Mouse (Mus musculus): ENCODE results near the gene Polr3gl. TPM values are rescaled to one million over a fixed set of nuclear protein-coding genes. Genes with fewer than 3 reads are reported as not detected.

Polr3gl gene
- polyA plus RNA-seq, 1 experiment from 2014 or later: 12.9 TPM

GRCm38 (mm10) chr3:96559911-96560850, 33.8 kb downstream of the Polr3gl start:
- H3K9me3 ChIP-seq (ENCODE audit: low read length): no peaks in the 10 kb centered on the region
- TF ChIP-seq CTCF (IDR thresholded peaks at IDR 0.05; ENCODE audit: low read depth) (no peak), EP300 (IDR thresholded peaks at IDR 0.05; ENCODE audit: low read depth) (no peak)
- peak overlapping the region; percentile 99 for H3K27ac ChIP-seq (ENCODE audit: low read depth)
- ATAC-seq (peak; percentile 2; the same call in 1 of the 2 replicates), DNase-seq (peak; percentile 62)
- peak overlapping the region; percentile 70 for H3K4me2 ChIP-seq (ENCODE audit: low read depth, low read length)
- no peaks in the 10 kb centered on the region for H3K27me3 ChIP-seq (ENCODE audit: insufficient read depth, low read length)
- 36% methylated on average over 23 of the region's 23 CpGs for WGBS (ENCODE audit: insufficient replicate concordance)
- peak overlapping the region; percentile 91 for H3K4me3 ChIP-seq (ENCODE audit: low read depth, low read length)
- H3K4me1 ChIP-seq (ENCODE audit: insufficient read depth): peaks cover 25% of the 10 kb centered on the region
- peaks cover 25% of the 10 kb centered on the region for H3K36me3 ChIP-seq (replicated peaks; ENCODE audit: insufficient read depth, low read length)
- peak overlapping the region; percentile 98 for H3K9ac ChIP-seq (replicated peaks)

- H3K27ac ChIP-seq (ENCODE audit: low read depth): peak overlapping the region; percentile 99
- peak overlapping the region; percentile 98 for H3K9ac ChIP-seq (replicated peaks)
- 28% methylated on average over 12 of the region's 12 CpGs for WGBS (ENCODE audit: insufficient replicate concordance)
- no peak for ATAC-seq
- H3K36me3 ChIP-seq (replicated peaks; ENCODE audit: insufficient read depth, low read length): peaks cover 25% of the 10 kb centered on the region
- DNase-seq: peak; percentile 61
- peaks cover 19% of the 10 kb centered on the region for H3K4me1 ChIP-seq (ENCODE audit: insufficient read depth)
- H3K9me3 ChIP-seq (ENCODE audit: low read length): no peaks in the 10 kb centered on the region
- no peaks in the 10 kb centered on the region for H3K27me3 ChIP-seq (ENCODE audit: insufficient read depth, low read length)
- peak overlapping the region; percentile 70 for H3K4me2 ChIP-seq (ENCODE audit: low read depth, low read length)
- H3K4me3 ChIP-seq (ENCODE audit: low read depth, low read length): peak overlapping the region; percentile 91
- TF ChIP-seq CTCF (IDR thresholded peaks at IDR 0.05; ENCODE audit: low read depth): no peak
- no peak for TF ChIP-seq EP300 (IDR thresholded peaks at IDR 0.05; ENCODE audit: low read depth)
Measured at GRCm38 (mm10) chr3:96559398-96559910, 34.5 kb downstream of the Polr3gl start.

- Histone ChIP-seq H3K9ac (replicated peaks) (peak overlapping the region; percentile 98), H3K4me2 (ENCODE audit: low read depth, low read length) (peak overlapping the region; percentile 70), H3K36me3 (replicated peaks; ENCODE audit: insufficient read depth, low read length) (peaks cover 25% of the 10 kb centered on the region), H3K4me1 (ENCODE audit: insufficient read depth) (peaks cover 18% of the 10 kb centered on the region), H3K27me3 (ENCODE audit: insufficient read depth, low read length) (no peaks in the 10 kb centered on the region), H3K4me3 (ENCODE audit: low read depth, low read length) (peak overlapping the region; percentile 91), H3K9me3 (ENCODE audit: low read length) (no peaks in the 10 kb centered on the region), H3K27ac (ENCODE audit: low read depth) (peak overlapping the region; percentile 99)
- 15% methylated on average over 10 of the region's 10 CpGs for WGBS (ENCODE audit: insufficient replicate concordance)
- DNase-seq (no peak), ATAC-seq (no peak)
- TF ChIP-seq CTCF (IDR thresholded peaks at IDR 0.05; ENCODE audit: low read depth): no peak
- peak; percentile 25; the same call in 1 of the 2 replicates for TF ChIP-seq EP300 (IDR thresholded peaks at IDR 0.05; ENCODE audit: low read depth)
Measured at GRCm38 (mm10) chr3:96558668-96559196, 35.2 kb downstream of the Polr3gl start.

GRCm38 (mm10) chr3:96558159-96558558, 35.8 kb downstream of the Polr3gl start:
- H3K4me3 ChIP-seq (ENCODE audit: low read depth, low read length): peak overlapping the region; percentile 91
- TF ChIP-seq EP300 (IDR thresholded peaks at IDR 0.05; ENCODE audit: low read depth): no peak
- TF ChIP-seq CTCF (IDR thresholded peaks at IDR 0.05; ENCODE audit: low read depth): no peak
- DNase-seq (peak; percentile 62), ATAC-seq (no peak)
- peaks cover 25% of the 10 kb centered on the region for H3K36me3 ChIP-seq (replicated peaks; ENCODE audit: insufficient read depth, low read length)
- H3K4me2 ChIP-seq (ENCODE audit: low read depth, low read length): peak overlapping the region; percentile 70
- 0% methylated on average over 17 of the region's 17 CpGs for WGBS (ENCODE audit: insufficient replicate concordance)
- H3K4me1 ChIP-seq (ENCODE audit: insufficient read depth): peaks cover 16% of the 10 kb centered on the region; the same call in 1 of the 2 replicates
- peak overlapping the region; percentile 99 for H3K27ac ChIP-seq (ENCODE audit: low read depth)
- no peaks in the 10 kb centered on the region for H3K9me3 ChIP-seq (ENCODE audit: low read length)
- no peaks in the 10 kb centered on the region for H3K27me3 ChIP-seq (ENCODE audit: insufficient read depth, low read length)
- peak overlapping the region; percentile 98 for H3K9ac ChIP-seq (replicated peaks)

- ATAC-seq (peak; percentile 78), DNase-seq (peak; percentile 100)
- H3K27me3 ChIP-seq (ENCODE audit: insufficient read depth, low read length): no peaks in the 10 kb centered on the region
- TF ChIP-seq CTCF (IDR thresholded peaks at IDR 0.05; ENCODE audit: low read depth): peak; percentile 64
- TF ChIP-seq EP300 (IDR thresholded peaks at IDR 0.05; ENCODE audit: low read depth): peak; percentile 90
- H3K4me3 ChIP-seq (ENCODE audit: low read depth, low read length): peak within 1 kb of the TSS; percentile 91
- H3K27ac ChIP-seq (ENCODE audit: low read depth): peak within 1 kb of the TSS; percentile 99
- peak within 1 kb of the TSS; percentile 83 for H3K4me2 ChIP-seq (ENCODE audit: low read depth, low read length)
- peak within 1 kb of the TSS; percentile 98 for H3K9ac ChIP-seq (replicated peaks)
- peaks cover 25% of the 10 kb centered on the region for H3K36me3 ChIP-seq (replicated peaks; ENCODE audit: insufficient read depth, low read length)
- 3% methylated on average over 26 of the region's 26 CpGs for WGBS (ENCODE audit: insufficient replicate concordance)
- peaks cover 16% of the 10 kb centered on the region; the same call in 1 of the 2 replicates for H3K4me1 ChIP-seq (ENCODE audit: insufficient read depth)
- no peaks in the 10 kb centered on the region for H3K9me3 ChIP-seq (ENCODE audit: low read length)
Measured at GRCm38 (mm10) chr3:96557694-96558093, 36.3 kb downstream of the Polr3gl start, which contains the start of gene Txnip. Txnip (plus strand) TSS chr3:96557957.
